Mouse (Mus musculus) erythroid progenitor cell, adult 5-6 weeks (primary cell): ENCODE data around the gene Sacm1l. TPM values are rescaled to one million over a fixed set of nuclear protein-coding genes. Genes with fewer than 3 reads are reported as not detected.

Experiments used
- total RNA-seq, 2 experiments: library from RNA; stranded (forward) in 1 of 2; stranded (reverse) in 1 of 2; fragments of 150-400 nt in 1 of 2; fragments of 186-747, 209-891 nt in 1 of 2; gene quantifications; 2 replicates each; pipeline versions ENCODE4 v1.2.3 to v1.2.4; 2015 to 2017; ENCODE audit warnings: low replicate concordance in 2 of 2

Sacm1l gene
- total RNA-seq, 2 experiments from 2014 or later: 23.1 to 23.8 TPM

Other genes starting within 250 kb of the Sacm1l start
- 3,425 and 3,901 TPM in 2 replicates for gene Lars2, start 162.8 kb upstream of the Sacm1l start, total RNA-seq (2015; ENCODE audit: low replicate concordance)
- gene Lars2, start 162.8 kb upstream of the Sacm1l start, total RNA-seq (2017; ENCODE audit: low replicate concordance): 66.8 and 644 TPM in 2 replicates
- gene Limd1, start 51.1 kb upstream of the Sacm1l start, total RNA-seq (2015; ENCODE audit: low replicate concordance): 59.1 and 60.2 TPM in 2 replicates
- gene Limd1, start 51.1 kb upstream of the Sacm1l start, total RNA-seq (2017; ENCODE audit: low replicate concordance): 46.1 and 70.6 TPM in 2 replicates
- 2.5 and 7.1 TPM in 2 replicates for gene Slc6a20b, start 102.8 kb downstream of the Sacm1l start, total RNA-seq (2015; ENCODE audit: low replicate concordance)
- gene Slc6a20b, start 102.8 kb downstream of the Sacm1l start, total RNA-seq (2017; ENCODE audit: low replicate concordance): 3.4 and 5.1 TPM in 2 replicates
- gene Ccr9, start 148.7 kb downstream of the Sacm1l start, total RNA-seq (2015; ENCODE audit: low replicate concordance): 2.9 and 5.0 TPM in 2 replicates
- 1.0 and 1.4 TPM in 2 replicates for gene Ccr9, start 148.7 kb downstream of the Sacm1l start, total RNA-seq (2017; ENCODE audit: low replicate concordance)
- 133 and 154 TPM in 2 replicates for gene Slc6a20a, start 149.1 kb downstream of the Sacm1l start, total RNA-seq (2015; ENCODE audit: low replicate concordance)
- 73.2 and 116 TPM in 2 replicates for gene Slc6a20a, start 149.1 kb downstream of the Sacm1l start, total RNA-seq (2017; ENCODE audit: low replicate concordance)
- 18.0 and 35.3 TPM in 2 replicates for gene Lztfl1, start 187.9 kb downstream of the Sacm1l start, total RNA-seq (2015; ENCODE audit: low replicate concordance)
- 15.4 and 21.2 TPM in 2 replicates for gene Lztfl1, start 187.9 kb downstream of the Sacm1l start, total RNA-seq (2017; ENCODE audit: low replicate concordance)